Mouse (Mus musculus): ENCODE data around the gene Brsk1. TPM values are rescaled to one million over a fixed set of nuclear protein-coding genes. Genes with fewer than 3 reads are reported as not detected.
A peak's percentile ranks its signal among the peaks of the same experiment; 100 is the strongest.

The Brsk1 gene
- polyA plus RNA-seq (2015; fragmentation: Nextera tagmentation; extraction: Ambion mirVana), result 7.1 and 8.7 TPM in 2 replicates

- ATAC-seq (ENCODE audit: low FRiP score, low read depth), result peak; percentile 91
- H3K4me1 ChIP-seq (replicated peaks), result peaks cover 16% of the 10 kb centered on the region
- peak within 1 kb of the TSS; percentile 93 for H3K27ac ChIP-seq (replicated peaks)
- WGBS, result 2% methylated on average over 4 of the region's 18 CpGs
- peak within 1 kb of the TSS; percentile 100 for H3K9ac ChIP-seq
- H3K9me3 ChIP-seq, result no peaks in the 10 kb centered on the region
- peak within 1 kb of the TSS; percentile 69 for H3K4me2 ChIP-seq
- H3K27me3 ChIP-seq, result no peaks in the 10 kb centered on the region
- peak within 1 kb of the TSS; percentile 87 for H3K4me3 ChIP-seq
- peaks cover 24% of the 10 kb centered on the region for H3K36me3 ChIP-seq
Observed at GRCm38 (mm10) chr7:4690387-4690786, at the start of gene Brsk1. Brsk1 (plus strand) TSS chr7:4690604.

GRCm38 (mm10) chr7:4641155-4641554 lies 49.2 kb upstream of the Brsk1 start:
- H3K36me3 ChIP-seq, result peaks cover 66% of the 10 kb centered on the region
- H3K4me2 ChIP-seq, result no peak overlapping the region
- no peak overlapping the region for H3K9ac ChIP-seq
- H3K9me3 ChIP-seq, result no peaks in the 10 kb centered on the region
- H3K27ac ChIP-seq (replicated peaks), result no peak overlapping the region
- 83% methylated on average over 11 of the region's 11 CpGs for WGBS
- no peak for ATAC-seq (ENCODE audit: low FRiP score, low read depth)
- no peaks in the 10 kb centered on the region for H3K27me3 ChIP-seq
- H3K4me3 ChIP-seq, result no peak overlapping the region
- H3K4me1 ChIP-seq (replicated peaks), result no peaks in the 10 kb centered on the region

- WGBS, result 91% methylated on average over 7 of the region's 7 CpGs
- ATAC-seq (ENCODE audit: low FRiP score, low read depth), result no peak
- peaks cover 64% of the 10 kb centered on the region for H3K36me3 ChIP-seq
Observed at GRCm38 (mm10) chr7:4641956-4642355, 48.4 kb upstream of the Brsk1 start.

GRCm38 (mm10) chr7:4643225-4643624 lies 47.2 kb upstream of the Brsk1 start:
- H3K9me3 ChIP-seq, result no peaks in the 10 kb centered on the region
- H3K36me3 ChIP-seq, result peaks cover 58% of the 10 kb centered on the region
- no peaks in the 10 kb centered on the region for H3K27me3 ChIP-seq
- no peak overlapping the region for H3K4me2 ChIP-seq
- ATAC-seq (ENCODE audit: low FRiP score, low read depth), result no peak
- WGBS, result 95% methylated on average over 6 of the region's 6 CpGs
- no peak overlapping the region for H3K27ac ChIP-seq (replicated peaks)
- H3K4me1 ChIP-seq (replicated peaks), result no peaks in the 10 kb centered on the region
- H3K4me3 ChIP-seq, result no peak overlapping the region
- no peak overlapping the region for H3K9ac ChIP-seq

More at GRCm38 (mm10) chr7:4641956-4642355, 48.4 kb upstream of the Brsk1 start:
- Histone ChIP-seq H3K9ac (no peak overlapping the region), H3K27ac (replicated peaks) (no peak overlapping the region), H3K4me3 (no peak overlapping the region), H3K4me1 (replicated peaks) (no peaks in the 10 kb centered on the region), H3K27me3 (no peaks in the 10 kb centered on the region), H3K4me2 (no peak overlapping the region), H3K9me3 (no peaks in the 10 kb centered on the region)

- no peak overlapping the region for H3K4me2 ChIP-seq
- peaks cover 27% of the 10 kb centered on the region for H3K36me3 ChIP-seq
- peaks cover 6% of the 10 kb centered on the region for H3K4me1 ChIP-seq (replicated peaks)
- H3K4me3 ChIP-seq, result no peak overlapping the region
- no peak for ATAC-seq (ENCODE audit: low FRiP score, low read depth)
- H3K9ac ChIP-seq, result no peak overlapping the region
- no peaks in the 10 kb centered on the region for H3K27me3 ChIP-seq
- 91% methylated on average over 3 of the region's 3 CpGs for WGBS
- no peaks in the 10 kb centered on the region for H3K9me3 ChIP-seq
- H3K27ac ChIP-seq (replicated peaks), result no peak overlapping the region
Observed at GRCm38 (mm10) chr7:4646806-4647205, 43.6 kb upstream of the Brsk1 start.

GRCm38 (mm10) chr7:4647291-4647690 lies 43.1 kb upstream of the Brsk1 start:
- no peak for ATAC-seq (ENCODE audit: low FRiP score, low read depth)
- Histone ChIP-seq H3K4me1 (replicated peaks) (peaks cover 8% of the 10 kb centered on the region), H3K27me3 (no peaks in the 10 kb centered on the region), H3K4me2 (no peak overlapping the region), H3K9ac (no peak overlapping the region), H3K9me3 (no peaks in the 10 kb centered on the region), H3K27ac (replicated peaks) (no peak overlapping the region), H3K36me3 (peaks cover 23% of the 10 kb centered on the region), H3K4me3 (no peak overlapping the region)
- 79% methylated on average over 6 of the region's 6 CpGs for WGBS

GRCm38 (mm10) chr7:4647992-4648391 lies 42.4 kb upstream of the Brsk1 start:
- Histone ChIP-seq H3K4me2 (no peak overlapping the region), H3K27me3 (no peaks in the 10 kb centered on the region), H3K9ac (no peak overlapping the region), H3K4me3 (no peak overlapping the region), H3K4me1 (replicated peaks) (peaks cover 12% of the 10 kb centered on the region), H3K36me3 (peaks cover 22% of the 10 kb centered on the region), H3K9me3 (no peaks in the 10 kb centered on the region), H3K27ac (replicated peaks) (no peak overlapping the region)
- no peak for ATAC-seq (ENCODE audit: low FRiP score, low read depth)
- 92% methylated on average over 2 of the region's 2 CpGs for WGBS

GRCm38 (mm10) chr7:4651581-4651980 lies 38.8 kb upstream of the Brsk1 start:
- Histone ChIP-seq H3K9me3 (no peaks in the 10 kb centered on the region), H3K36me3 (0 out of 2 replicates have a peak, but pooled peaks cover 5% of the 10 kb centered on the region), H3K4me2 (no peak overlapping the region), H3K27ac (replicated peaks) (no peak overlapping the region), H3K27me3 (no peaks in the 10 kb centered on the region), H3K4me3 (no peak overlapping the region), H3K4me1 (replicated peaks) (peaks cover 39% of the 10 kb centered on the region), H3K9ac (no peak overlapping the region)
- 82% methylated on average over 8 of the region's 8 CpGs for WGBS
- ATAC-seq (ENCODE audit: low FRiP score, low read depth), result no peak

GRCm38 (mm10) chr7:4652726-4653125 lies 37.7 kb upstream of the Brsk1 start:
- H3K27me3 ChIP-seq, result no peaks in the 10 kb centered on the region
- H3K36me3 ChIP-seq, result 0 out of 2 replicates have a peak, but pooled peaks cover 5% of the 10 kb centered on the region
- no peak overlapping the region for H3K9ac ChIP-seq
- no peak for ATAC-seq (ENCODE audit: low FRiP score, low read depth)
- no peak overlapping the region for H3K4me2 ChIP-seq
- no peaks in the 10 kb centered on the region for H3K9me3 ChIP-seq
- H3K4me1 ChIP-seq (replicated peaks), result peaks cover 51% of the 10 kb centered on the region
- WGBS, result 96% methylated on average over 5 of the region's 5 CpGs
- H3K4me3 ChIP-seq, result no peak overlapping the region
- no peak overlapping the region for H3K27ac ChIP-seq (replicated peaks)

- WGBS, result 89% methylated on average over 5 of the region's 5 CpGs
- Histone ChIP-seq H3K4me2 (no peak overlapping the region), H3K9ac (no peak overlapping the region), H3K36me3 (0 out of 2 replicates have a peak, but pooled peaks cover 5% of the 10 kb centered on the region), H3K27ac (replicated peaks) (no peak overlapping the region), H3K4me3 (no peak overlapping the region), H3K27me3 (no peaks in the 10 kb centered on the region), H3K9me3 (no peaks in the 10 kb centered on the region), H3K4me1 (replicated peaks) (peaks cover 54% of the 10 kb centered on the region)
- ATAC-seq (ENCODE audit: low FRiP score, low read depth), result no peak
Observed at GRCm38 (mm10) chr7:4653351-4653750, 37.1 kb upstream of the Brsk1 start.

- H3K27ac ChIP-seq (replicated peaks), result no peak overlapping the region
- H3K4me1 ChIP-seq (replicated peaks), result peaks cover 54% of the 10 kb centered on the region
- no peak for ATAC-seq (ENCODE audit: low FRiP score, low read depth)
- H3K27me3 ChIP-seq, result no peaks in the 10 kb centered on the region
- no peak overlapping the region for H3K4me3 ChIP-seq
- no peaks in the 10 kb centered on the region for H3K9me3 ChIP-seq
- WGBS, result 94% methylated on average over 7 of the region's 7 CpGs
- 0 out of 2 replicates have a peak, but pooled peaks cover 5% of the 10 kb centered on the region for H3K36me3 ChIP-seq
- H3K9ac ChIP-seq, result no peak overlapping the region
- H3K4me2 ChIP-seq, result no peak overlapping the region
Observed at GRCm38 (mm10) chr7:4653780-4654179, 36.6 kb upstream of the Brsk1 start.

GRCm38 (mm10) chr7:4654221-4654620 lies 36.2 kb upstream of the Brsk1 start:
- no peak overlapping the region for H3K9ac ChIP-seq
- no peak for ATAC-seq (ENCODE audit: low FRiP score, low read depth)
- peaks cover 54% of the 10 kb centered on the region for H3K4me1 ChIP-seq (replicated peaks)
- H3K9me3 ChIP-seq, result no peaks in the 10 kb centered on the region
- no peak overlapping the region for H3K4me3 ChIP-seq
- no peak overlapping the region for H3K4me2 ChIP-seq
- 89% methylated on average over 2 of the region's 2 CpGs for WGBS
- 0 out of 2 replicates have a peak, but pooled peaks cover 5% of the 10 kb centered on the region for H3K36me3 ChIP-seq
- no peaks in the 10 kb centered on the region for H3K27me3 ChIP-seq
- H3K27ac ChIP-seq (replicated peaks), result no peak overlapping the region

GRCm38 (mm10) chr7:4655393-4655792 lies 35.0 kb upstream of the Brsk1 start:
- H3K9ac ChIP-seq, result no peak overlapping the region
- WGBS, result 92% methylated on average over 4 of the region's 4 CpGs

More at GRCm38 (mm10) chr7:4655393-4655792, 35.0 kb upstream of the Brsk1 start:
- H3K36me3 ChIP-seq, result 0 out of 2 replicates have a peak, but pooled peaks cover 5% of the 10 kb centered on the region
- peaks cover 65% of the 10 kb centered on the region for H3K4me1 ChIP-seq (replicated peaks)
- ATAC-seq (ENCODE audit: low FRiP score, low read depth), result no peak
- no peaks in the 10 kb centered on the region for H3K9me3 ChIP-seq
- no peak overlapping the region for H3K4me3 ChIP-seq
- H3K27ac ChIP-seq (replicated peaks), result no peak overlapping the region
- H3K27me3 ChIP-seq, result no peaks in the 10 kb centered on the region
- H3K4me2 ChIP-seq, result no peak overlapping the region
